In genomic region chr5:24963776-24964175, GRCm38 (mm10) we compare ENCODE assay signal across 9 mouse cellular contexts.
DNase-seq lines count a peak whose midpoint lies in the region; TF ChIP-seq lines count a peak whose summit lies in the region.
"Had no signal": no experiment of that assay in that cellular context is flagged by ENCODE, and none has a peak within 500 bp of the region (broad histone marks: within the 10 kb centered on the region; RNA-seq: fewer than 3 reads in every experiment).

No protein-coding gene starts in this region.

- WGBS in small intestine, adult 2 months, result 19% methylated on average over 4 of the region's 4 CpGs

- peak overlapping the region; percentile 54 for H3K27ac ChIP-seq in small intestine, adult 2 months (ENCODE audit: insufficient read depth, low read depth, low read length)
- H3K27ac ChIP-seq: limb, embryonic 15.5 days had no signal

- no peak overlapping the region for H3K4me3 ChIP-seq in small intestine, adult 2 months (ENCODE audit: low read depth, low read length)
- H3K4me3 ChIP-seq: limb, embryonic 15.5 days had no signal

- TF ChIP-seq CTCF in small intestine, adult 2 months (IDR thresholded peaks at IDR 0.05; ENCODE audit: extremely low read depth, insufficient read length, insufficient replicate concordance, low read depth, low read length), result no peak

- DNase-seq in adrenal gland, postnatal 14 days, result peak; percentile 56
- DNase-seq in adrenal gland, postnatal 4 days (ENCODE audit: low spot score in 2 of 2), result no peak
- peak; percentile 45 for DNase-seq in ovary, postnatal 36 days (ENCODE audit: low spot score)
- DNase-seq in ovary, postnatal 10 days (ENCODE audit: low spot score), result no peak
- DNase-seq in kidney, adult 8-10 months, result peak; percentile 38 to 63
- DNase-seq in left cerebral cortex, adult 18-20 months (ENCODE audit: low spot score in 2 of 2), result no peak
- DNase-seq in thymus, postnatal 0 days (ENCODE audit: low spot score), result no peak

- no peaks in the 10 kb centered on the region for H3K36me3 ChIP-seq in small intestine, adult 2 months (ENCODE audit: control insufficient read depth, insufficient read depth, low read length)
- H3K36me3 ChIP-seq: limb, embryonic 15.5 days had no signal

- H3K27me3 ChIP-seq in small intestine, adult 2 months (ENCODE audit: control insufficient read depth, insufficient read depth, low read length), result no peaks in the 10 kb centered on the region
- H3K27me3 ChIP-seq: limb, embryonic 15.5 days had no signal

- TF ChIP-seq POLR2A in small intestine, adult 2 months (IDR thresholded peaks at IDR 0.05; ENCODE audit: low read depth, low read length), result no peak

- peaks cover 35% of the 10 kb centered on the region for H3K4me1 ChIP-seq in small intestine, adult 2 months (ENCODE audit: control insufficient read depth, insufficient read depth, insufficient read length, low read length)

Comparison
In these comparisons a context has a peak if more than half of its experiments do, and no peak if none do; other contexts are left out.
1. DNase-seq: peak in adrenal gland, postnatal 14 days (single experiment), ovary, postnatal 36 days (single experiment) and kidney, adult 8-10 months (2 of 2); none in adrenal gland, postnatal 4 days (0 of 2), ovary, postnatal 10 days (single experiment), left cerebral cortex, adult 18-20 months (0 of 2) and thymus, postnatal 0 days (single experiment).